Mouse (Mus musculus) midbrain, embryonic 10.5 days (tissue): Measurements from ENCODE around the gene A930004D18Rik. TPM values are rescaled to one million over a fixed set of nuclear protein-coding genes. Genes with fewer than 3 reads are reported as not detected.

Experiments used
- DNase-seq: peaks from one replicate; pipeline ENCODE4 v3.0.0-alpha.2; 2017; ENCODE audit warnings: low spot score
- H3K27ac ChIP-seq: fragments of 300-500 bp; sonication (generic); replicated peaks from 2 replicates; pipeline ENCODE4 v1.5.1; 2016; ENCODE audit warnings: mild to moderate bottlenecking
- H3K27me3 ChIP-seq: fragments of 300-500 bp; sonication (generic); 2 replicates; pipeline ENCODE4 v1.6.1; 2016; ENCODE audit warnings: low read depth, mild to moderate bottlenecking; ENCODE audit not compliant: poor library complexity, severe bottlenecking
- H3K36me3 ChIP-seq: fragments of 300-500 bp; sonication (generic); 2 replicates; pipeline ENCODE4 v1.6.1; 2016; ENCODE audit warnings: mild to moderate bottlenecking, moderate library complexity
- H3K4me1 ChIP-seq: fragments of 300-500 bp; sonication (generic); 2 replicates; pipeline ENCODE4 v1.6.1; 2016
- H3K4me3 ChIP-seq: fragments of 300-500 bp; sonication (generic); 2 replicates; pipeline ENCODE4 v1.5.1; 2016; ENCODE audit warnings: mild to moderate bottlenecking, moderate library complexity
- H3K9me3 ChIP-seq: fragments of 300-500 bp; sonication (generic); replicated peaks from 2 replicates; pipeline ENCODE4 v1.6.1; 2016; ENCODE audit warnings: mild to moderate bottlenecking
- WGBS: fragments of 180-500 bp; shearing (Covaris S2); methylation state at CpG from one replicate; pipeline ENCODE4 v1.1.7; 2016; 5-methylcytosine and 5-hydroxymethylcytosine counted together
- polyA plus RNA-seq: library from polyadenylated mRNA; unstranded; fragments of >200 nt; fragmentation: Nextera tagmentation; extraction: Ambion mirVana; gene quantifications from 2 replicates; pipeline ENCODE4 v1.2.1, GENCODE M21; 2016

A930004D18Rik gene
- polyA plus RNA-seq, 1 experiment from 2014 or later: 25.0 TPM

DNA sequence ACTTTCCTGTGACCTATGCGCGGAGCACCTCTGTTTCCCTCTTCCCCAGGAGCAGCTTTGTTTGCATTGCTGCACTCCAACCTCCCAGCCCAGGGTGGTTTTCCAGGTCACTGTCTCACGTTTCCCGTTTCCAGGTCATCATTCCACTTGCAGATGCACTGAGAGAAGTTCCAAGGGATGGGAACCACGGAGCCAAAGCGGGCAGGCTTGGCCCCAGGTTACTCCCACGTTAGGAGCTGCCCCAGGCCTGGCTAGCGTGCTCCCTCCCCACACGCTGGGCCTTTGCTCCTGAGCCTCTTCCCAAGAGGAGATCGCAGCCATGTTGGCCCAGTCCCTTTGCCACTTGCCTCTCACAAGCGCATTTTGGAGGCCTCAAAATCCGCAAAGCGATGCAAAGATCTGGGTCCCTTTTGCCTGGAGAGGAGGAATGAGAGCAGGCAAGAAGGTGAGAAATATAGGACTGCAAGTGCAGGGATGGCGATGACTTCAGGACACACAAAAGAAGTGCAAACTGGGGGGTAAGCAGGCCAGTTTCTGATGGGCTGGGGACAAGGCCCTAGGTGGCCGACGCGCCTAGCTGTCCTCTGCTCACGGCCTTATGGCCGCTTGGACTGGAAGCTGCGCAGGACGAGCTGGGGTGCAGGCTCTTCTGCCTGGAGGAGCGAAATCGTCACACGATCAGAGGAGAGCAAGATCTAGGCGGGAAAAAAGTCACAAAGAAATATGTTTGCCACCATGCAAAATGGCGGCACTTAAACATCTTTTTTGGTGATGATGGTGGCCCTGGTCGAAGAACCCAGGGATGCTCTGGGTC is 3.0 kb upstream of the A930004D18Rik start:
- Histone ChIP-seq H3K9me3 (no peaks in the 10 kb centered on the region), H3K27me3 (no peaks in the 10 kb centered on the region), H3K4me3 (peak overlapping the region; percentile 81), H3K36me3 (peaks cover 12% of the 10 kb centered on the region), H3K27ac (peak overlapping the region; percentile 100), H3K4me1 (peaks cover 80% of the 10 kb centered on the region)
- 2% methylated on average over 27 of the region's 27 CpGs for WGBS
- DNase-seq: peak; percentile 70

DNA sequence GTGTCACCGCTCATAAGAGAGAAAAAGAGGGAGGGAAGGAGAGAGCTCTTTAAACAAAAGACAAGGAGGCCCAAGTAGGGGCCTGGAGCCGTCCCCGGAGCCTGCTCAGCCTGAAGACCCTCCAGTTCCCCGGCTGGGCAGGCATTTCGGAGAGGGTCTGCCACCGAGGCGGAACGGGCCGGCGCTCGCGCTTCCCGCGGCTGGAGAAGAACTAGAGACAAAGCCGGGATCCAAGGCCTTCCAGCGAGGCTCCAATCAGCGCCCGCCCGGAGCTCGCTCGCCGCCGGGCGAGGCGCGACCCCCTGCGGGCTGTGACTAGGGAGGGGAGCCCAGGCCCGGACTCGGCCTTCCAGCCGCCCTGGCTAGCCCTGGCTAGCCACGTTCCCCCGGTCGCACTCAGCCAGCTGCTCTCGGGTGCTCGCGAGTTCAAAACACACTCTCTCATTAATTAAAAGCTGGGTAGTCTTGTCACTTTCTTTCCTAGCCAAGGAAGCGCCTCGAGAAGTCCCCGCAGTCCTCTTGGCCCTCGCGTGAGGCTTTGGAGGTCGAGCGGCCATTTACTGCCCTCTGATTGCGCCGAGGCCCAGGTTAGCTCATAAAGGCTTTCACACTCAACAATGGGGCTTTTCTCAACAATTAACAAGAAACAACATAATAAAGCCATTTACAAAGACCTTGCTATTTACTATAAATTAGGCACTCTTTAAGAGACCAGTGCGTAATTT is 2.2 kb upstream of the A930004D18Rik start:
- DNase-seq: peak; percentile 79
- H3K9me3 ChIP-seq: no peaks in the 10 kb centered on the region
- H3K27me3 ChIP-seq: no peaks in the 10 kb centered on the region
- peak overlapping the region; percentile 100 for H3K27ac ChIP-seq
- H3K4me1 ChIP-seq: peaks cover 88% of the 10 kb centered on the region
- under 1% methylated on average over 46 of the region's 46 CpGs for WGBS
- peaks cover 10% of the 10 kb centered on the region for H3K36me3 ChIP-seq
- peak overlapping the region; percentile 81 for H3K4me3 ChIP-seq

DNA sequence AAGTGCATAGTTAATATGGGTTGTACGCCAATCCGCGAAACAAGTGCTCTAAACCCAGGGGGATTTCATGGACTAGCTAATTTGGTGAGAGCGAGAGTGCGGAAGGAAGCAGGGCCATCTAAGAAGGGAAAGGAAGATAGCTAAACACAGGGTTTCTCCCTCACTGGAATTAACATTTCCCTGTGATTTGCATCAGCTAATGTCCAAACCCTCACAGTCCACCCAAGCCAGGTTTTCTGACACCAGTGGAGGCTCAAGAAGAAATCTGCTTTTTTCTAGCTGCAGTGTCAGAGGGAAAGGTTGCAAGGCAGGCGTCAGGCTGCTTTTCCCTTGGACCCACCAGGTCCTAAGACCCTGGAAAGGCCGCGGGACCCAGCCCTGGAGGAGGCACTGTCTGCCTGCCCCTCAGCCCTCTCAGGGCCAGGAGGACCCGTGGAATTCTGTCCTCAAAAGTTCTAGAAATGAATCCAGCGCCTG is 1.4 kb upstream of the A930004D18Rik start:
- no peaks in the 10 kb centered on the region for H3K27me3 ChIP-seq
- WGBS: 10% methylated on average over 10 of the region's 10 CpGs

DNA sequence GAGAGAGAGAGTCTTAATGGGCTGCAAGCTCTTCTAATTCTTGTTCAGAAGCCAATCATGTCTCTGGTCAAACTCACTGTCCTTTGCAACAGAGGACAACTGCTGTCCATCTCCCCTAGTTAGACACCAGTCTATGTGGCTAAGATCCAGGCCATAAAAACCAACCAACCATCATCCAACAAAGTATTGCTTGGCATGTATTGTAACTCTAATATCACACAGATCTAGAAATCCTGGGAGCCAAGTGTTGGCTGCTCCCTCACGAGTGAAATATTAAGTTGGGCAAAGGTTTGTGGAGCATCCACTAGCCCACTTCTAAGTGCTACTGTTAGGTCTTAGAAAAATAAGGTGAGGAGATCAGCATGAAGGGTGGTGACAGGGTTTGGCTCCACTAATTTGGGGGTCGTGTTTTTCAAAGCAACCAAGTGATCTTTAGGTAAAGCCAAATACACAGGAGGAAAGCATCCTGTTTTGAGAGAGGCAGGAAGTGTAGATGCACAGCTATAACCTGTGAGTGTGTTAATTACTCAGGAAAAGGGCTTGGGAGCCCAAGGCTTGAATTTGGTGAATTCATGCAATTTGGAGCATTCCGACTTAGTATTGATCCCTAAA is 710 bp upstream of the A930004D18Rik start:
- H3K27me3 ChIP-seq: no peaks in the 10 kb centered on the region
- H3K4me1 ChIP-seq: peaks cover 100% of the 10 kb centered on the region
- peak overlapping the region; percentile 100 for H3K27ac ChIP-seq
- H3K36me3 ChIP-seq: peaks cover 10% of the 10 kb centered on the region
- WGBS: 43% methylated on average over 3 of the region's 3 CpGs
- no peaks in the 10 kb centered on the region for H3K9me3 ChIP-seq
- peak overlapping the region; percentile 81 for H3K4me3 ChIP-seq
- DNase-seq: no peak

More for the DNA sequence above, 1.4 kb upstream of the A930004D18Rik start:
- H3K27ac ChIP-seq: peak overlapping the region; percentile 100
- peaks cover 10% of the 10 kb centered on the region for H3K36me3 ChIP-seq
- peak overlapping the region; percentile 81 for H3K4me3 ChIP-seq
- peak; percentile 59 for DNase-seq
- no peaks in the 10 kb centered on the region for H3K9me3 ChIP-seq
- H3K4me1 ChIP-seq: peaks cover 96% of the 10 kb centered on the region

DNA sequence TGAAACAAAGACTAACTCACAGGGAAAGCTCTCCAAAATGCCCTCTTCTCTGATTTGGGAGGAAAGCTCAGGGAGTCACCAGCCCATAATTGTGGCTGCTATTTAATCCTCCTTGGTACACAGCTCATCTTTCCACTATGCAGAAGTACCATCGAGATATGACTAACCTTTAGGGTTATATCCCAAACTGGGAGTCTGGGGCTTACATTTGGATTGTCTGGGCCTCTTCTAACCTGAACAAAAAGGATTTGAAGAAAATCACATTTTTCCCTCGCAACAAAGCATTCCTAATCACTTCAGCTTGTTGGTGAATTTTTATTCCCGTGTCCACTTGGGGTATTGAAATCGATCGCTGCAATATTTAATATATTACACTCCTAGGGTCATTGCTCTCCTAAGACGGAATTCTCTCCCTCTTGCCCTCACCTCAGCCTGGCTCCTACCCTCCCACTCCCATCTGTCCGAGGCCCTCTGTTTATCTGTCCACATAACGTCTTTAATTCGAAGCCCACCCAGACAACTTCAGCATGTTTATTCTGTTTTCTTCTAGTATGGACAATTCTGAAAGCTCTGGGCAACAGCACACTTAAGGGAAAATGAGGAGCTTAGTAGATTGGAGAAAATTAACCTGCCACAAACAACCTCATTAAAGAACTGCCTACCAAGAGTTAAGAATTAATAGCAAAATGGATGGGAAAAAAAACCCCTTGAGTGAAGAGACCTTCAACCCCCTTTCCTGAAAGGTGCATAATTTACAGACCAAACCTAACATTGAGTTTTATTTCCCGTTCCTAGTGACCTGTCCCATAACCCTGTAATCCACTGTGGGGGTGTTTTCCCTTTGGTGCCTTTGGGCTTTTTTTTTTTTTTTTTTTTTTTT is 2.9 kb downstream of the A930004D18Rik start:
- Histone ChIP-seq H3K4me1 (peaks cover 98% of the 10 kb centered on the region), H3K9me3 (no peaks in the 10 kb centered on the region), H3K36me3 (no peaks in the 10 kb centered on the region), H3K27me3 (no peaks in the 10 kb centered on the region), H3K27ac (peak overlapping the region; percentile 100), H3K4me3 (peak overlapping the region; percentile 86)
- DNase-seq: no peak
- 21% methylated on average over 10 of the region's 10 CpGs for WGBS

DNA sequence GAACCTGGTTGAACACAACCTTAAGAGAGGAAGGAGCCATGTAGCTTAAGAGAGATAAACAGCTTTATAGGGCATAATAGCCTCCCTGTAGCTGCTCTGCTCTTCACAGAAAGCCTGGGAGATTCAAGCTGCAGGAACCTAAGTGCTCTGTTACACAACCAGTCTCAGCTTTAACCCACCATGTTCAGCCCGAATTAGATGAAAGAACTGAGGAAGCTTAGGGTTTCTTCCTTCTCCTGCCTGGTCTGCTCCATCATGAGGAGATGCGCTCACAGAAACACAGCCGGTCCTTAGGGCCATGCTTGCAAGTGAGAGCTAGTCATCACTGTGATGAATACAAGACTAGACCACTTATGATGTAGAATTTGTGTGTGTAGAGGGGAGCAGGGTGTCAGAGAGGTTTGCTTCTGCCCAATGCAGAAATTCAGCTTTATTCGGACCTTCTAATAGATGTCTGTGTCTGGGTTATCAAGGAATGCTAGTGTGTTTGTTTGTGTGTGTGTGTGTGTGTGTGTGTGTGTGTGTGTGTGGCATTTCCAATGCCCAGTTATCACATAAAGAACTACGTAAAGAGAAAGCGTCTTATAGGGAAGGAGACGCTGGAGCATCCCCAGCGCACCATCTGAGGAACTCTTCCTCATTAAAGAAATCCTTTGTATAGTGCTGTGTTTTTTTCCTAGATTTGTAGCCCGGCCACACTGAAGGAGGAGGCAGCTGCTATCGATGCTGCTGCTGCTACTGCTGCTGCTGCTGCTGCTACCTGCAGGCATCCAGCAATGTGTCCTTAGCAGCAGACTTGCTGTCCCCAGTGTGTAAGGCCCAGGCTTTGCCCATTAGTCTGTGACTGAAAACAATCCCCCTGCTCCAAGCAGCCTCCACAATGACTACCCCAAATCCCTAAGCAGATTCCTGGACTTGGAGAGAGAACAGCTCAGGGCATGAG is 4.1 kb downstream of the A930004D18Rik start:
- Histone ChIP-seq H3K9me3 (no peaks in the 10 kb centered on the region), H3K36me3 (no peaks in the 10 kb centered on the region), H3K4me1 (peaks cover 91% of the 10 kb centered on the region), H3K4me3 (peak overlapping the region; percentile 86), H3K27ac (peak overlapping the region; percentile 100), H3K27me3 (no peaks in the 10 kb centered on the region)
- WGBS: 24% methylated on average over 10 of the region's 10 CpGs
- DNase-seq: peak; percentile 60

DNA sequence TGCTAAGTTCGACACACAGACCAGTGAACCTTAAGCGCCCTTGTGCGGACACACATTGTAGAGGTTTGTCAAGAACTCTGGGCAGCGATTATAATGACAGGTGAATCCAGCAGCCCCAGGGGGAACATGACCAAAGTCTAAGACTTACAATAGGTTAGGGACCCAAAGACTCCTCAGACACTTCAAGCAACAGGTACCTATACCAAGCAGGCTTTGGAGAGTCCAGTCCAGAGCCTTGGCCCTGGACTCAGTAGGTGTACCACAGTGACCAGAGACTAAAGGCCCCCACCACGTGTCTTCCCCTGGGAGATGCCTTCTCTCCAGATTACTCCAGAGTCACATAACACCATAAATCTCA is 5.0 kb downstream of the A930004D18Rik start:
- Histone ChIP-seq H3K27me3 (no peaks in the 10 kb centered on the region), H3K36me3 (no peaks in the 10 kb centered on the region), H3K9me3 (no peaks in the 10 kb centered on the region), H3K4me1 (peaks cover 82% of the 10 kb centered on the region), H3K27ac (peak overlapping the region; percentile 100), H3K4me3 (peak overlapping the region; percentile 86)
- WGBS: 25% methylated on average over 5 of the region's 5 CpGs
- DNase-seq: peak; percentile 45

DNA sequence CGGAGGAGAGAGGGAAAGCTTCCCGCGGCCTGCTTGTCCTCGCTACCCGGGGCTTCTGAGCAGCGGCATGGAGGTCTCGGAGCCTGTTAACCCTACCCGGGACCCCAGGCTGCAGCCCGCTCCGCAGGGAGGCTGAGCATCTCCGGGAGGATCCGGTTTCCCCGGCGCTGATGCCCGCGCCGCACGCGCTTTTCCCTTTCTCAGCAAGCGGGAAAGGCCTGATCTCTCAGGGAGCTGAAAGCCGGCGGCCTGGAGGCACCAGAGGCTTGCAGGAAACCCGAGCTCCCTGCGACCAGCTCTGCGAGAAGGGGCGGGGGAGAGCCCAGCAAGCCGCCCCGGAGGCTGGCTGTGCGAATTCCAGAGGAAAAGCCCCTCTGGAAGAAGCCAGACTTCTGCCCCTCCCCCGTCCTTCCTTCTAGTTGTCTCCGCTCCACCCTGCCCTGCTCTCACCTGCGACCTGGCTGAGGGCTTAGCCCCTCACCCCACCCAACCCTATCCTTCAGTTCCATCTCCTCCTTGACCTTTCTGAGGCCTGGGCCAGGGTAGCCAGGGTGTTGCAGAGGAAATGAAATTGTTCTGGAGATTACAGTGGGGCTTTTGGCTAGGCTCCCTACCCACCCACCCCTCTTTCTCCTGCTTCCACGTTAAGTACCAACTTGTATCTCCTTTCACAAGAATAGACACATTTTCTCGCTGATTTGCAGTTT is 5.6 kb downstream of the A930004D18Rik start:
- peak; percentile 85 for DNase-seq
- Histone ChIP-seq H3K27ac (peak overlapping the region; percentile 100), H3K9me3 (no peaks in the 10 kb centered on the region), H3K27me3 (no peaks in the 10 kb centered on the region), H3K36me3 (no peaks in the 10 kb centered on the region), H3K4me3 (peak overlapping the region; percentile 86), H3K4me1 (peaks cover 80% of the 10 kb centered on the region)
- under 1% methylated on average over 34 of the region's 34 CpGs for WGBS

DNA sequence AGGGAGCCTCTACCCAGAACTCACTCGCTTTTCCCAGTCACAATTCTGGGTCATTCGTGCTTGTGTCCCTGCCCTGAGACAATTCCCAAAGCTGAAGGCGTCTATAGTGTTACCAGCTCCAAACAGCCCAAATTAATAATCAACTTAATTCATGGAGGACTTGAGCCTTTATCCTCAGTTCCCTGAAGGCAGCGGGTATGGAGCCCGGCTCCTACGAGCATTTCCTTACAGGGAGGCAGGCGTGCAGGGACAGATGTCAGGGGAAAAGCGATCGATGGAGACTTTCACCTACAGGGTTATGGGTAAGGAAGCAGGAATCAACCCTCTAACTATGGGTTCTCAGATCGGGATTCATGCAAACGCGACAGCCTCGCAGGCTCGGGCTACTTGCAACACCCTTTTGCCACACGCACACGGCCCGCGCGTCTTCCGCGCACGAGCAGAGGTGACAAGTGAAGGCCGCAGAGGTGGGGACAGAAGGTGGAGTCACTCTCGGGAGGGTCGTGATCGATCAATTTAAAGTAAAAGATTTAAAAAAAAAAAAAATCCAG is 6.2 kb downstream of the A930004D18Rik start:
- Histone ChIP-seq H3K9me3 (no peaks in the 10 kb centered on the region), H3K4me3 (peak overlapping the region; percentile 86), H3K36me3 (no peaks in the 10 kb centered on the region), H3K4me1 (peaks cover 80% of the 10 kb centered on the region), H3K27me3 (no peaks in the 10 kb centered on the region), H3K27ac (peak overlapping the region; percentile 100)
- DNase-seq: peak; percentile 66
- under 1% methylated on average over 26 of the region's 26 CpGs for WGBS

DNA sequence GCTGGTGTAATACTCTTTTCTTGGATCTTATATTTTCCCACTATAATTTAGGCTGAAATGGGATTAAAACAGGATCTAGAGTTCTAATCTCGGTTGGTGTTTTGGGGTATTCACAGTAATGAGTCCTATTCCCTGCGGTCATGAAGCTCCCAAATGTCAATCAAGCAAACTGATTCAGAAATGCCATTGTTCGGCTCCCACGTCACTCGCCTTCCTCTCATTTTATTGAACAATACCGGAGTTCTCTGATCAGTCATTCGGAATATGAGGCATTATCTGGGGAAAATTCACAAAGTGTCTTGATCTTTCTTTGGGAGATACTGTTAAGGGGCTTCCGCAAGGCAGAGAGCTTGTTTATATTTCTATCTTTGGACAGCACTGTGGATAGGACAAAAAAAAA is 7.0 kb downstream of the A930004D18Rik start:
- 6% methylated on average over 8 of the region's 8 CpGs for WGBS
- H3K4me3 ChIP-seq: peak overlapping the region; percentile 86
- no peaks in the 10 kb centered on the region for H3K27me3 ChIP-seq
- peak overlapping the region; percentile 100 for H3K27ac ChIP-seq
- H3K9me3 ChIP-seq: no peaks in the 10 kb centered on the region
- H3K36me3 ChIP-seq: no peaks in the 10 kb centered on the region
- peak; percentile 60 for DNase-seq
- peaks cover 77% of the 10 kb centered on the region for H3K4me1 ChIP-seq
